Mouse (Mus musculus) testis, postnatal 14 days (tissue): ENCODE results near the gene Arfgef2.

ENCODE experiments used
- DNase-seq: peaks from one replicate; pipeline ENCODE4 v3.0.0; 2021; ENCODE audit warnings: low spot score

Gene Arfgef2

GRCm38 (mm10) chr2:166859214-166859613, 53.8 kb downstream of the Arfgef2 start:
- DNase-seq: no peak

- no peak for DNase-seq
Observed at GRCm38 (mm10) chr2:166862505-166862904, 57.1 kb downstream of the Arfgef2 start.

- DNase-seq: no peak
Observed at GRCm38 (mm10) chr2:166865476-166865875, 60.1 kb downstream of the Arfgef2 start.

- no peak for DNase-seq
Observed at GRCm38 (mm10) chr2:166870271-166870865, 65.0 kb downstream of the Arfgef2 start.

GRCm38 (mm10) chr2:166870899-166871298, 65.5 kb downstream of the Arfgef2 start:
- no peak for DNase-seq

GRCm38 (mm10) chr2:166874675-166875280, 69.4 kb downstream of the Arfgef2 start:
- DNase-seq: no peak

- DNase-seq: no peak
Observed at GRCm38 (mm10) chr2:166875561-166875960, 70.2 kb downstream of the Arfgef2 start.

GRCm38 (mm10) chr2:166876331-166876730, 70.9 kb downstream of the Arfgef2 start:
- DNase-seq: no peak

- DNase-seq: peak; percentile 36
Observed at GRCm38 (mm10) chr2:166885066-166885465, 79.7 kb downstream of the Arfgef2 start.

- DNase-seq: no peak
Observed at GRCm38 (mm10) chr2:166885619-166886018, 80.2 kb downstream of the Arfgef2 start.

- no peak for DNase-seq
Observed at GRCm38 (mm10) chr2:166886231-166886630, 80.8 kb downstream of the Arfgef2 start.

GRCm38 (mm10) chr2:166887816-166888215, 82.4 kb downstream of the Arfgef2 start:
- DNase-seq: no peak

- DNase-seq: no peak
Observed at GRCm38 (mm10) chr2:166891366-166891880, 86.0 kb downstream of the Arfgef2 start.

GRCm38 (mm10) chr2:166892158-166892680, 86.8 kb downstream of the Arfgef2 start:
- no peak for DNase-seq

GRCm38 (mm10) chr2:166893036-166893435, 87.6 kb downstream of the Arfgef2 start:
- no peak for DNase-seq

GRCm38 (mm10) chr2:166896368-166896767, 91.0 kb downstream of the Arfgef2 start:
- DNase-seq: no peak

GRCm38 (mm10) chr2:166896974-166897373, 91.6 kb downstream of the Arfgef2 start:
- DNase-seq: no peak

- no peak for DNase-seq
Observed at GRCm38 (mm10) chr2:166899161-166899560, 93.8 kb downstream of the Arfgef2 start.

GRCm38 (mm10) chr2:166899746-166900145, 94.4 kb downstream of the Arfgef2 start:
- DNase-seq: no peak

- no peak for DNase-seq
Observed at GRCm38 (mm10) chr2:166900792-166901505, 95.6 kb downstream of the Arfgef2 start.

GRCm38 (mm10) chr2:166903719-166904282, 98.4 kb downstream of the Arfgef2 start:
- peak; percentile 25 for DNase-seq

- DNase-seq: peak; percentile 97
Observed at GRCm38 (mm10) chr2:166905711-166906522, 100.5 kb downstream of the Arfgef2 start, which contains the start of gene Cse1l. Gene Cse1l, plus strand, starts transcription at chr2:166906040.
